Mouse (Mus musculus) left cerebral cortex, postnatal 4 days (tissue): ENCODE measurements at regions not wholly inside any gene's neighbourhood (a gene's known extent, or its start where the extent isn't known, plus 50 kb on each side); places are given as distances from the start of the nearest gene placed in this dataset.

Experiments used
- DNase-seq: peaks from one replicate; pipeline ENCODE4 v3.0.0-alpha.2; 2022
- intact Hi-C: fragments of 180-260 bp; cut with DNase I; formaldehyde crosslinking; loops from one replicate; pipeline ENCODE4 v1.15.1; 2025

GRCm38 (mm10) chr2:30525295-30525694 is 51.3 kb upstream of the Ier5l start:
- no peak for DNase-seq
- intact Hi-C loops = no loop called here

DNA sequence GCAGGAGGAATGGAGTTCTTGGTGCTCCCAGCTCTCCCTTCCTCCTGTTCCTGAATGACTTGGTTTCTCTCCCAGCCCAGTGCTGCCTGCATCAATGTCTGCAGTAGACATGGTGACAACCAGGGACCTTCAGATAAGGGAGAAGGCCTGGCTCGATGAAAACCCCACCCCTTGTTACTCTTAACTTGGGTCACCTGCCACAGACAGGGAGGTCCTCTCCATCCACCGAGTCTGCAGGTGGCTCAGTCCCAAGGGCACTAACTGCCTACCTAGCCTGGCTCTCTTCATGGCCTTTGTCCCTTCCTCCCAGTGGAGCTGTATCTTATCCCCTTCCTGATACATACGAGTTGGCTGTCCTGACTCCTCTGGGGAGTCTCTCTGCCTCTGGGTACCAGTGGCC is 51.8 kb upstream of the Ier5l start:
- no peak for DNase-seq
- intact Hi-C loops = no loop called here

DNA sequence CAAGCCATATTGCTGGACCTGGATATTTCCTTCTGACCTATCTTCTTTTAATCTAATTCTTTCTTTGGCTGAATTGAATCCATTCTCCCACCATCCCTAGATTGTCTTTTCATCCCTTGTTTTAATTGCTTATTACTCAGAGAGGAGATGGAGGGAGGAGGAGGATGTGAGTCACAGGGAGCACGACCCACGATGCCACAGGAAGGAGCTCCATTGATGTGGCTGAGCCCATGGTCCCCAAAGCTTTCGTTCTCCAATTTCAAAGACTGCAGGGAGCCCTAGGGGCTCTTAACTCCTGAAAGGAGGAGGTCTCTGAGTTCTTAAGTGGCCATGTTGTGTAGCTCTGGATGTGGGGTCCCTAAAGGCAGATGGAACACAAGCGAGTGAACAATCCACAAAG is 53.5 kb upstream of the Ier5l start:
- DNase-seq = no peak
- intact Hi-C loops = no loop called here

DNA sequence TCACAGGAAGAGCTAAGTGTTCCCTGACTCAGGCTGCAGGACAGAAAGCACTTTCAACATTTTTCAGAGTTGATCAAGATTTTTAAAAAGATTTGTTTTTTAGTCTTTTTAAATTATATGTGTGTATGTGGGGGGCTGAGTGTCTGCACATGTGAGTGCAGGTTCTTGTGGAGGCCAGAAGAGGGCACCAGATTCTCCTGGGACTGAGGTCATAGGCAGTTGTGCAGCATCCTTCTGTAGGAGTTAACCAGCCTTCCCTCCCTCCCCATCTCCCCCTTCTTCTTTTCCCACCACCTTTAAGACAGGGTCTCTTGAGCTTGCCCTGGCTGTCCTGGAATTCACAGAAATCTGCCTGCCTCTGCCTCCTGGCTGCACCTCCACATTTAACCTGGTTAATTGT is 58.9 kb upstream of the Ier5l start:
- no peak for DNase-seq
- intact Hi-C loops = no loop called here

GRCm38 (mm10) chr2:30533367-30533766 is 59.3 kb upstream of the Ier5l start:
- DNase-seq = no peak
- intact Hi-C loops = no loop called here

DNA sequence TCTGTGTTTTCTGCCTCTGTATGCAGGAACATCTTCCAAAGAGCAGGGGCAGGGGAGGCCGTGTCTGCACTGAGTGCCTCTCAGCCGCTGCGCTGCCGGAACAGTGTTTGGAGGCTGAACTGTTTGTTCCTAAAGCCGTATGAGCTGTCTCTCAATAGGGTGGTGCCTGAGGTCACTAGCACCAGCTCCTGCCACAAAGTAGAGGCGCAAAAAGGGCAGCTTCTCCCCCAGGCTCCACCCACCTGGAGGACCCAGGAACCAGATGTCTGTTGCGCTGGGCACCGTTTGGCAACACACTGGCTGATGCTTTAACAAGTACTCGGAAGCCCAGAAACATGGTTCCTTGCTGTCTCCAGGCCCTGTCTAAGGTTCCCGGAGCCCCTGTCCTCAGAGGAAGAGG is 60.4 kb upstream of the Cstad start:
- intact Hi-C loops = no loop called here
- DNase-seq = no peak

- DNase-seq = no peak
- intact Hi-C loops = no loop called here
These were observed 55.5 kb upstream of the Cstad start for GRCm38 (mm10) chr2:30539305-30539704.

DNA sequence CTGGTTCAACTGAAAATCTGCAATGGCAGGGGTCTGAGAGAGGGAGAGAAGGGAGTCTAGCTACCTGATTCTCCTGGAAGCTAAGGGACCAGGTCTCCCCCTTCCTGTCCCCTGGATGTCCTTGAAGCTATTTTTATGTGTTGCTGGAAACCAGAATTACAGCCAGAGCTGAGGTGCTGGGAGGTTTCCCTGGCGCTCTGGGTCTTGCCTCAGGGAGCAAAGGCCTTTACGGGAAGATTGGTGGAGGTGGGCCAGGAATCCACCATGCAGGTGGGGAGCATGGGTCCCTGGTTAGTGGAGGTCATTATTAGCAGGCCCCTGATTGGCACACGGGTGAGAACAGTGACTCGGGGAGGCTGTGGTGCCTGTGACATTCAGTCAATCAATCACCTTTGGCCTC is 53.3 kb upstream of the Cstad start:
- no peak for DNase-seq

DNA sequence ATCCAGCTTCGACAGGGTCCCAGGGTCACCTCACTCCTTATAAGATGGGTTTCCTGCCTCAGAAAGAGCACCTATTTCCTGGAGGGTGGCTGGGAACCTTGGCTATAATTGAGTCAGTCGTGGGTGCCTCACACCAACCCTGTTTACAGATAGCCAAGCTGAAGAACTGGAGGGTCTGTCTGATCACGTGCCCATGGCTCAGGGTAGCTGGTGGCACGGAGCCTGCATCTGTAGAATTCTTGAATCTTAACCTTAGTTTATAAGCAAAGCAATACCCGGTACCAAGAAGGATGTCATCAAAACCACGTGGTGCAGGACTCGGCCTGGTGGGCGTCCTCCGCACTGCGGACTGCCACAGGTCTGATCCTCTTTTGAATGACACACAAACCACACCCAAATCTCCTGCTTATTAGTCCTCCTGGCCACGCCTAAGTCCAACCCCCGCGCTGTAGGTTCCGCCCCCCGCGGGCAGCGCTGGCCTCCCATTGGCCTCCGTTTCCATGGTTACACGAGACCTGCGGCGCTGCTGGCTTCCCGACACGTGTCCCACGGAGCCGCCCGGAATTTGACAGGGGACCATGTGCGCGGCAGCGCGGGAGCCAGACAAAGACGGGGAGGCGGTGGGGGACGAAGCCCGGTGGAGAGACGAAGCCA is 49.9 kb upstream of the Cstad start:
- intact Hi-C loops = no loop called here
- peak; percentile 90 for DNase-seq

More for the DNA sequence above, 53.3 kb upstream of the Cstad start:
- intact Hi-C loops = no loop called here
